Mouse (Mus musculus) small intestine, adult 2 months (tissue): ENCODE measurements at regions not wholly inside any gene's neighbourhood (a gene's known extent, or its start where the extent isn't known, plus 50 kb on each side); places are given as distances from the start of the nearest gene placed in this dataset.

Experiments used
- H3K27ac ChIP-seq: fragments of 200-500 bp; 2 replicates; pipeline ENCODE4 v1.5.1; 2012; ENCODE audit warnings: low read depth, low read length, control low read depth, inconsistent platforms; ENCODE audit not compliant: insufficient read depth
- H3K27me3 ChIP-seq: fragments of 200-500 bp; 2 replicates; pipeline ENCODE4 v1.6.1; 2012; ENCODE audit warnings: mild to moderate bottlenecking, moderate library complexity, low read length, inconsistent platforms; ENCODE audit not compliant: control insufficient read depth, insufficient read depth
- H3K36me3 ChIP-seq: fragments of 200-500 bp; 2 replicates; pipeline ENCODE4 v1.6.1; 2012; ENCODE audit warnings: mild to moderate bottlenecking, low read length, control low read depth, inconsistent platforms; ENCODE audit not compliant: control insufficient read depth, insufficient read depth
- H3K4me1 ChIP-seq: fragments of 200-500 bp; 2 replicates; pipeline ENCODE4 v1.6.1; 2012; ENCODE audit warnings: low read length, inconsistent platforms, mixed read lengths; ENCODE audit not compliant: control insufficient read depth, insufficient read depth, insufficient read length
- H3K4me3 ChIP-seq: fragments of 200-500 bp; 2 replicates; pipeline ENCODE4 v1.5.1; 2012; ENCODE audit warnings: low read depth, mild to moderate bottlenecking, control low read depth, inconsistent platforms, low read length, moderate library complexity
- CTCF ChIP-seq: fragments of 200-500 bp; IDR thresholded peaks from 2 replicates; pipeline ENCODE4 v1.5.1; 2012; ENCODE audit warnings: low read depth, mild to moderate bottlenecking, control low read depth, inconsistent platforms, low read length, moderate library complexity, mixed read lengths; ENCODE audit not compliant: insufficient replicate concordance, insufficient read length; ENCODE audit errors: extremely low read depth
- POLR2A ChIP-seq: fragments of 200-500 bp; IDR thresholded peaks from 2 replicates; pipeline ENCODE4 v1.6.1; 2012; ENCODE audit warnings: low read depth, mild to moderate bottlenecking, control low read depth, inconsistent platforms, low read length, moderate library complexity
- WGBS: fragments of 180-500 bp; shearing (Covaris S2); methylation state at CpG from one replicate; pipeline ENCODE4 v1.1.7; 2018; 5-methylcytosine and 5-hydroxymethylcytosine counted together

DNA sequence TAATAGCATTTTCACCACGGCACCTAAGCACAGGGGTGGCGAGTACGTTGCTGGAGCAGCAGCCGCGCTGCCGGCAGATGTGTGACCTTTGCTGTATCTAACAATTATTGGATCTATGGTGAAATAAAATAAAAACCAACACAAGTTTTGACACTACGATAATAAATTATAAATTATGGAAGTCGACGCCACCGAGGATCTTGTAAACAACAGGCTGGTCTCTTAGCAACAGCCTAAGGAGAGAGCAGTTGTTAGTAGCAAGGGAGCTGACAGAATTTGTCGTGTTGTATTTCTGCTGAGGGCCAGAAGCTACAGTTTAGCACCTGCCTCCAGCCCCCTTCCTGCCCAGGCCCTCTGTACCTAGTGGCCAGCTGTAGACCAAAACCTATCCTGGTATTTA, 535.8 kb upstream of the 3110018I06Rik start:
- WGBS, result 61% methylated on average over 11 of the region's 11 CpGs
- no peaks in the 10 kb centered on the region for H3K4me1 ChIP-seq
- TF ChIP-seq CTCF, result no peak
- TF ChIP-seq POLR2A, result no peak
- H3K36me3 ChIP-seq, result no peaks in the 10 kb centered on the region
- H3K27me3 ChIP-seq, result no peaks in the 10 kb centered on the region
- no peak overlapping the region for H3K27ac ChIP-seq
- no peak overlapping the region for H3K4me3 ChIP-seq

DNA sequence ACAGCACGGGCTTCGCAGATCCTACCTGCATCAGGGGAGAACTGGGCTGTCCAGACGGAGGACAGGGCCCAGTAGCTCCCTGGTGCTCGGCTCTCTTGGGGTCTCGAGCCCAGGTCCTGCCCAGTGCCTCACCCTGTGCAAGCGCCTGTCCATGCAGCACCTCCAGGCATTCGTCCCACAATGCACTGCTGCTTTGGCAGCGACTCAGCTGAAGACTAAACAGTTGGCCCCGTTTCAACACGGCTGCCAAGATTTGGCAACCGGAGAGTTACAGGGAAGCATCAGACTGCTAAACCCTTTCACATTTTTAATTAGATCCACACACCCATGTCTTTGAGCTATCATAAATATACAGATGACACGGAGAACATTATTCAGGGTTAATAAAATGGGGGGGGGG, 532.7 kb upstream of the 3110018I06Rik start:
- 45% methylated on average over 12 of the region's 12 CpGs for WGBS
- Histone ChIP-seq H3K4me3 (no peak overlapping the region), H3K27me3 (no peaks in the 10 kb centered on the region), H3K36me3 (no peaks in the 10 kb centered on the region), H3K27ac (no peak overlapping the region), H3K4me1 (no peaks in the 10 kb centered on the region)
- TF ChIP-seq POLR2A (no peak), CTCF (no peak)

DNA sequence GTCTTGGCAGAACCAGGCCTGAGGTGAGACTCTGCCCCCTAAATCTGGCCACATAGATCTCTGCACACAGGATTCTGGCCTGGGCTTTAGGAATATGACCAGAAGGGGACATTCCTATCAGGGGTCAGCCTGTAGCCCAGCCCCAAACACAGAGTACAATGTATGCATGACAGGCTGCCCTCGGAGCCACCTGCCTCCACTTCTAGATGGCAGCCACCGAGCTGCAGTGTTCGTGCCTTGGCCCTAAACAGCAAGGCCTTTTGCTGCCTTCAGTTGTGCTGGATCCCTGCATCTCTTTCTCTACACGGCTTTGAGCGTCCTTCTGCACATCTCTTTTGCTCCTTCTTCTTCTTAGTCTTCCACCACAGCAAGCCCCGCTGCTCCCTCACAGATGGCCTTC, 532.2 kb upstream of the 3110018I06Rik start:
- no peaks in the 10 kb centered on the region for H3K27me3 ChIP-seq
- WGBS, result 75% methylated on average over 6 of the region's 6 CpGs
- TF ChIP-seq POLR2A (no peak), CTCF (no peak)
- no peak overlapping the region for H3K27ac ChIP-seq
- H3K36me3 ChIP-seq, result no peaks in the 10 kb centered on the region
- H3K4me1 ChIP-seq, result no peaks in the 10 kb centered on the region
- no peak overlapping the region for H3K4me3 ChIP-seq

DNA sequence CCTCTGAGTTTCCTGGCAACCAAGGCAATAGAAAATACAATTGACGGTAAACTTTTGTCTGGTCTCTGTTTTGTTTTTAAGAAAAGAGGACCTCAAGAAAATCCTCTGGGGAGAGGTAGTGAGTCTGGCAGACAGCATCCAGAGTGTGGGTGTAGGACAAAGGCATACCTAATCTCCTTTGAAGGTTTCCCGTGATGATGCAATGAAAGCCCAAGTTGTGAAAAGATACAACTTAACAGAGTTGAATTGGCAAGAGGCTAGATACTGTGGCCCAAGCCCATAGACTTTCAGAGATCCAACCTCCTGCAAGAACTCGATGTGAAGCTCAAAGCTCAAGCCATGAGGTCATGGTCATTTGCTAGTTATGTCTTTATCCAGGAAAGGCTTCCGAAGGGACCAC, 526.4 kb upstream of the 3110018I06Rik start:
- no peaks in the 10 kb centered on the region for H3K4me1 ChIP-seq
- no peak overlapping the region for H3K4me3 ChIP-seq
- H3K36me3 ChIP-seq, result no peaks in the 10 kb centered on the region
- no peak for TF ChIP-seq POLR2A
- TF ChIP-seq CTCF, result no peak
- no peak overlapping the region for H3K27ac ChIP-seq
- no peaks in the 10 kb centered on the region for H3K27me3 ChIP-seq
- WGBS, result 81% methylated on average over 4 of the region's 4 CpGs

DNA sequence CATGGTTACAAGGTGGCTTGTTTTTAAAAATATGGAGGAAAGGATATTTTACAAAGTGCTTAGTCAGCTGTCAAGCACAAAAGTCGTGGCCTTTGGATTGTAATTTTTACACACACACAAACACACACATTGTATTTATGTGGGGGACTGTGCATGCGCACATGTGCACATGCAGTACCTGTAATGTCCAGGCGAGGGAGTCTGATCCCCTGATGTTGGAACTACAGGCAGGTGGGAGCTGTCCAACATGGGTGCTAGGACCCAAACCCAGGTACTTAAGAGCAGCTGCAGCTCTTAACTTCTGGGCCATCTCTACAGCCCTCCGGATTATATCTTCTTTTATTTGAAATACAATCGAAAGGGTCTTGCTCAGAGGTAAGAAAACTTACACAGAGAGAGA, 524.7 kb upstream of the 3110018I06Rik start:
- no peak overlapping the region for H3K27ac ChIP-seq
- no peaks in the 10 kb centered on the region for H3K36me3 ChIP-seq
- no peak for TF ChIP-seq POLR2A
- peak; percentile 38; the same call in 1 of the 2 replicates for TF ChIP-seq CTCF
- no peaks in the 10 kb centered on the region for H3K27me3 ChIP-seq
- WGBS, result 60% methylated on average over 5 of the region's 5 CpGs
- H3K4me1 ChIP-seq, result no peaks in the 10 kb centered on the region
- H3K4me3 ChIP-seq, result no peak overlapping the region

DNA sequence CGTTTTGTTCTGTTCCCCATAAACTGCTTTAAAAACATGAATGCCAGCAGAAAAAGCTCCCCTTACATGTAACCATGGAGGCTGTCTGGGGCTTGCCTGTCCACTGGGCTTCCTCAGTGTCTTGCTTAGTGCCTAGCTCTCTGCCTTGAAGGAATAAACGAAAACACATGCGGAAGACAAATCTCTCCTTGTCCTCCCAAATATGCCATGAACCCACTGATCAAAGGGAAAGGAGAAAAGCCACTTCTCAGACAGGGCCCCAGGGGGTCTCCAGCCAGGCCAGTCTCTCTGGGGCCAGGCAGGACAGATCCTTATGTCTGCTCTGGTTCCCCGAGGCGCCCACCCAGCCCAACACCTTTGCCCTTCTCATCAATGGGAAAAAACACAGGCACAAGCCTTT, 518.6 kb upstream of the 3110018I06Rik start:
- Histone ChIP-seq H3K4me1 (no peaks in the 10 kb centered on the region), H3K27me3 (no peaks in the 10 kb centered on the region), H3K36me3 (no peaks in the 10 kb centered on the region), H3K27ac (no peak overlapping the region), H3K4me3 (no peak overlapping the region)
- WGBS, result 60% methylated on average over 5 of the region's 5 CpGs
- no peak for TF ChIP-seq POLR2A
- no peak for TF ChIP-seq CTCF

DNA sequence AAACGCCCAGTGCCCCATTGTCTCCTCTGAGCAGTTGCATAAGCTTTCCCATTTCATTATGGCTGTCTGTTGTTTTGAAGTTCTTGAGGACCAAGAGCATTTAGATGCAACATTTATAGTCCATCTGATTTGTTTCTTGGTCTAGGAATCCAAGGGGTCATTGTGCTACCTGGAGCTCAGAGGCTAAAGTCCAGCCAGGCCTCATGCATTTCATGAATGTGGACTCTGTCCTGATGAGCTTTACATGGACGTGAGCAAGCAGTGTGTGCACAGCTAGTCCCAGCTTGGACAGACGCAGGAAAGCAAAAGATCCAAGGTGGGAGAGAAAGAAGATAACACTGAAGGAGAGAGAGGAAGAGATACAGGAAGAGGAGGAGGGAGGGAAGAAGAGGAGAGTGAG, 496.0 kb upstream of the 3110018I06Rik start:
- H3K27me3 ChIP-seq, result no peaks in the 10 kb centered on the region

DNA sequence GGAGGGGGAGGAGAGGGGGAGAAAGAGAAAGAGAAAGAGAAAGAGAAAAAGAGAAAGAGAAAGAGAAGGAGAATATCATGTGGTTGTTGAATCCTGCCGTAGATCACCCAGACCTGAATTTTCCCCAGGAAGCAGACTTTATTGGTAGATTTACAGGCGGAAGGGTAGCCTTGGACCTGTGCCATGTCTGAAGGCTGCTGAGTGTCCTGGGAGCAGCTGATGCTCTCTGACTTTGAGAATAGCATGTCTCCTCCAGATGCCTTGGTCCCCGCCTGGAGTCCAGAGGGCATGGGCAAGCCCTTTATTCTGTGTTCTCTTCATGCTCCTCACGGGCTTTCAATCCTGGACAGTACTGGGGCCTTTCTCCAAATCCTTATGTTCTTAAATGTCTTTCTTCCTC, 495.4 kb upstream of the 3110018I06Rik start:
- WGBS, result 48% methylated on average over 4 of the region's 4 CpGs
- H3K4me1 ChIP-seq, result no peaks in the 10 kb centered on the region
- no peak overlapping the region for H3K27ac ChIP-seq
- TF ChIP-seq CTCF (no peak), POLR2A (no peak)
- H3K36me3 ChIP-seq, result no peaks in the 10 kb centered on the region
- no peaks in the 10 kb centered on the region for H3K27me3 ChIP-seq
- H3K4me3 ChIP-seq, result no peak overlapping the region

More for the DNA sequence above, 496.0 kb upstream of the 3110018I06Rik start:
- no peaks in the 10 kb centered on the region for H3K36me3 ChIP-seq
- H3K4me3 ChIP-seq, result no peak overlapping the region
- no peak for TF ChIP-seq CTCF
- no peak for TF ChIP-seq POLR2A
- WGBS, result 35% methylated on average over 3 of the region's 3 CpGs
- no peak overlapping the region for H3K27ac ChIP-seq
- H3K4me1 ChIP-seq, result no peaks in the 10 kb centered on the region
